Mouse (Mus musculus): ENCODE measurements at regions not wholly inside any gene's neighbourhood (a gene's known extent, or its start where the extent isn't known, plus 50 kb on each side); places are given as distances from the start of the nearest gene placed in this dataset.

- no peak for DNase-seq
- no peaks in the 10 kb centered on the region for H3K4me1 ChIP-seq (ENCODE audit: control insufficient read depth, insufficient read depth, low read length)
- no peaks in the 10 kb centered on the region for H3K36me3 ChIP-seq (ENCODE audit: control insufficient read depth, insufficient read depth, low read length)
- H3K4me3 ChIP-seq (ENCODE audit: insufficient read depth, low read depth, low read length) = no peak overlapping the region
- no peak for TF ChIP-seq POLR2A (IDR thresholded peaks at IDR 0.05; ENCODE audit: low read depth, low read length)
- no peak for TF ChIP-seq CTCF (conservative IDR thresholded peaks at IDR 0.05; ENCODE audit: insufficient read depth, insufficient read length, low read depth, low read length)
- WGBS = 78% methylated on average over 5 of the region's 5 CpGs
- no peaks in the 10 kb centered on the region for H3K27me3 ChIP-seq (replicated peaks; ENCODE audit: control insufficient read depth, insufficient read depth, low read length)
- no peak overlapping the region for H3K27ac ChIP-seq (ENCODE audit: insufficient read depth, low read depth, low read length)
These were observed 112.1 kb downstream of the Ube2e3 start for GRCm38 (mm10) chr2:78980019-78980418.

GRCm38 (mm10) chr2:78980661-78981229 is 112.8 kb downstream of the Ube2e3 start:
- no peak overlapping the region for H3K4me3 ChIP-seq (ENCODE audit: insufficient read depth, low read depth, low read length)
- TF ChIP-seq POLR2A (IDR thresholded peaks at IDR 0.05; ENCODE audit: low read depth, low read length) = no peak
- no peak for TF ChIP-seq CTCF (conservative IDR thresholded peaks at IDR 0.05; ENCODE audit: insufficient read depth, insufficient read length, low read depth, low read length)
- 89% methylated on average over 1 of the region's 1 CpGs for whole genome bisulfite sequencing
- H3K4me1 ChIP-seq (ENCODE audit: control insufficient read depth, insufficient read depth, low read length) = no peaks in the 10 kb centered on the region
- no peak overlapping the region for H3K27ac ChIP-seq (ENCODE audit: insufficient read depth, low read depth, low read length)
- H3K27me3 ChIP-seq (replicated peaks; ENCODE audit: control insufficient read depth, insufficient read depth, low read length) = no peaks in the 10 kb centered on the region
- DNase-seq = no peak
- H3K36me3 ChIP-seq (ENCODE audit: control insufficient read depth, insufficient read depth, low read length) = no peaks in the 10 kb centered on the region

GRCm38 (mm10) chr2:78983347-78983746 is 115.4 kb downstream of the Ube2e3 start:
- H3K27me3 ChIP-seq (replicated peaks; ENCODE audit: control insufficient read depth, insufficient read depth, low read length) = no peaks in the 10 kb centered on the region
- H3K36me3 ChIP-seq (ENCODE audit: control insufficient read depth, insufficient read depth, low read length) = no peaks in the 10 kb centered on the region
- H3K4me3 ChIP-seq (ENCODE audit: insufficient read depth, low read depth, low read length) = no peak overlapping the region
- H3K4me1 ChIP-seq (ENCODE audit: control insufficient read depth, insufficient read depth, low read length) = no peaks in the 10 kb centered on the region
- no peak for TF ChIP-seq POLR2A (IDR thresholded peaks at IDR 0.05; ENCODE audit: low read depth, low read length)
- H3K27ac ChIP-seq (ENCODE audit: insufficient read depth, low read depth, low read length) = no peak overlapping the region
- DNase-seq = no peak

GRCm38 (mm10) chr2:78983944-78984498 is 116.1 kb downstream of the Ube2e3 start:
- H3K4me1 ChIP-seq (ENCODE audit: control insufficient read depth, insufficient read depth, low read length) = no peaks in the 10 kb centered on the region
- no peak overlapping the region for H3K4me3 ChIP-seq (ENCODE audit: insufficient read depth, low read depth, low read length)
- no peak for DNase-seq
- no peak for TF ChIP-seq CTCF (conservative IDR thresholded peaks at IDR 0.05; ENCODE audit: insufficient read depth, insufficient read length, low read depth, low read length)
- no peaks in the 10 kb centered on the region for H3K36me3 ChIP-seq (ENCODE audit: control insufficient read depth, insufficient read depth, low read length)
- 73% methylated on average over 5 of the region's 5 CpGs for whole genome bisulfite sequencing
- no peak overlapping the region for H3K27ac ChIP-seq (ENCODE audit: insufficient read depth, low read depth, low read length)
- no peaks in the 10 kb centered on the region for H3K27me3 ChIP-seq (replicated peaks; ENCODE audit: control insufficient read depth, insufficient read depth, low read length)

- H3K36me3 ChIP-seq (ENCODE audit: control insufficient read depth, insufficient read depth, low read length) = no peaks in the 10 kb centered on the region
- 87% methylated on average over 7 of the region's 7 CpGs for WGBS
- H3K27me3 ChIP-seq (replicated peaks; ENCODE audit: control insufficient read depth, insufficient read depth, low read length) = no peaks in the 10 kb centered on the region
- no peak for DNase-seq
- H3K27ac ChIP-seq (ENCODE audit: insufficient read depth, low read depth, low read length) = no peak overlapping the region
- no peaks in the 10 kb centered on the region for H3K4me1 ChIP-seq (ENCODE audit: control insufficient read depth, insufficient read depth, low read length)
- no peak overlapping the region for H3K4me3 ChIP-seq (ENCODE audit: insufficient read depth, low read depth, low read length)
- no peak for TF ChIP-seq CTCF (conservative IDR thresholded peaks at IDR 0.05; ENCODE audit: insufficient read depth, insufficient read length, low read depth, low read length)
- TF ChIP-seq POLR2A (IDR thresholded peaks at IDR 0.05; ENCODE audit: low read depth, low read length) = no peak
These were observed 119.1 kb downstream of the Ube2e3 start for GRCm38 (mm10) chr2:78986984-78987383.

GRCm38 (mm10) chr2:78987388-78987787 is 119.5 kb downstream of the Ube2e3 start:
- no peak for TF ChIP-seq CTCF (conservative IDR thresholded peaks at IDR 0.05; ENCODE audit: insufficient read depth, insufficient read length, low read depth, low read length)
- no peak for TF ChIP-seq POLR2A (IDR thresholded peaks at IDR 0.05; ENCODE audit: low read depth, low read length)
- no peak overlapping the region for H3K27ac ChIP-seq (ENCODE audit: insufficient read depth, low read depth, low read length)
- no peaks in the 10 kb centered on the region for H3K27me3 ChIP-seq (replicated peaks; ENCODE audit: control insufficient read depth, insufficient read depth, low read length)
- 97% methylated on average over 3 of the region's 3 CpGs for WGBS
- no peak overlapping the region for H3K4me3 ChIP-seq (ENCODE audit: insufficient read depth, low read depth, low read length)
- no peak for DNase-seq
- no peaks in the 10 kb centered on the region for H3K4me1 ChIP-seq (ENCODE audit: control insufficient read depth, insufficient read depth, low read length)
- H3K36me3 ChIP-seq (ENCODE audit: control insufficient read depth, insufficient read depth, low read length) = no peaks in the 10 kb centered on the region

GRCm38 (mm10) chr2:78988224-78988623 is 120.3 kb downstream of the Ube2e3 start:
- Histone ChIP-seq H3K36me3 (ENCODE audit: control insufficient read depth, insufficient read depth, low read length) (no peaks in the 10 kb centered on the region), H3K27ac (ENCODE audit: insufficient read depth, low read depth, low read length) (no peak overlapping the region), H3K4me1 (ENCODE audit: control insufficient read depth, insufficient read depth, low read length) (no peaks in the 10 kb centered on the region), H3K4me3 (ENCODE audit: insufficient read depth, low read depth, low read length) (no peak overlapping the region), H3K27me3 (replicated peaks; ENCODE audit: control insufficient read depth, insufficient read depth, low read length) (no peaks in the 10 kb centered on the region)
- WGBS = 74% methylated on average over 2 of the region's 2 CpGs
- no peak for DNase-seq
- no peak for TF ChIP-seq POLR2A (IDR thresholded peaks at IDR 0.05; ENCODE audit: low read depth, low read length)
- no peak for TF ChIP-seq CTCF (conservative IDR thresholded peaks at IDR 0.05; ENCODE audit: insufficient read depth, insufficient read length, low read depth, low read length)

Measured in kidney, adult 2 months (tissue).